Mouse (Mus musculus) midbrain, postnatal 0 days (tissue): ENCODE measurements around the gene Krtap9-3. TPM values are rescaled to one million over a fixed set of nuclear protein-coding genes. Genes with fewer than 3 reads are reported as not detected.
A peak's percentile ranks its signal among the peaks of the same experiment; 100 is the strongest.
"Not testable (repeated sequence)": the region's sequence is repeated elsewhere in the genome, so short reads cannot be mapped to it uniquely, and the experiment has no call there.

ENCODE experiments used
- ATAC-seq: fragments of 200-750 bp; cut with Nextera tagmentation; 2 replicates; pipeline ENCODE4 v1.8.0; 2017; ENCODE audit warnings: moderate number of reproducible peaks, mild to moderate bottlenecking, moderate TSS enrichment, moderate library complexity; ENCODE audit not compliant: low FRiP score
- DNase-seq: peaks from one replicate; pipeline ENCODE4 v3.0.0-alpha.2; 2015; ENCODE audit warnings: low spot score
- H3K27ac ChIP-seq: fragments of 300-500 bp; sonication (generic); 2 replicates; pipeline ENCODE4 v1.5.1; 2014; ENCODE audit warnings: low read depth, mild to moderate bottlenecking, low read length, mixed read lengths
- H3K27me3 ChIP-seq: fragments of 300-500 bp; sonication (generic); 2 replicates; pipeline ENCODE4 v1.6.1; 2014; ENCODE audit warnings: low read length, control low read depth, mixed read lengths; ENCODE audit not compliant: insufficient read depth
- H3K36me3 ChIP-seq: fragments of 300-500 bp; sonication (generic); 2 replicates; pipeline ENCODE4 v1.6.1; 2014; ENCODE audit warnings: low read length, control low read depth, mixed read lengths; ENCODE audit not compliant: insufficient read depth
- H3K4me1 ChIP-seq: fragments of 300-500 bp; sonication (generic); 2 replicates; pipeline ENCODE4 v1.6.1; 2014; ENCODE audit warnings: mild to moderate bottlenecking, control low read depth, antibody characterized with exemption, low read length, mixed read lengths; ENCODE audit not compliant: insufficient read depth
- H3K4me2 ChIP-seq: fragments of 300-500 bp; sonication (generic); 2 replicates; pipeline ENCODE4 v1.6.1; 2014; ENCODE audit warnings: low read depth, mild to moderate bottlenecking, low read length, mixed read lengths; ENCODE audit not compliant: poor library complexity, severe bottlenecking
- H3K4me3 ChIP-seq: fragments of 300-500 bp; sonication (generic); 2 replicates; pipeline ENCODE4 v1.5.1; 2014; ENCODE audit warnings: low read depth, mild to moderate bottlenecking, low read length, moderate library complexity
- H3K9ac ChIP-seq: fragments of 300-500 bp; sonication (generic); replicated peaks from 2 replicates; pipeline ENCODE4 v1.6.1; 2014; ENCODE audit warnings: mild to moderate bottlenecking, low read length, moderate library complexity, mixed read lengths; ENCODE audit not compliant: poor library complexity, severe bottlenecking
- H3K9me3 ChIP-seq: fragments of 300-500 bp; sonication (generic); 2 replicates; pipeline ENCODE4 v1.6.1; 2016; ENCODE audit warnings: low read length, control low read depth
- CTCF ChIP-seq: IDR thresholded peaks from 2 replicates; pipeline ENCODE4 v1.5.1; 2016; ENCODE audit warnings: antibody characterized with exemption, mild to moderate bottlenecking
- WGBS: fragments of 180-500 bp; shearing (Covaris S2); extraction: QIAGEN DNeasy Blood & Tissue Kit; methylation state at CpG from one replicate; pipeline ENCODE4 v1.1.7; 2014; 5-methylcytosine and 5-hydroxymethylcytosine counted together
- polyA plus RNA-seq: library from polyadenylated mRNA; unstranded; fragments of >200 nt; fragmentation: Nextera tagmentation; extraction: Ambion mirVana; gene quantifications from 2 replicates; pipeline ENCODE4 v1.2.1, GENCODE M21; 2015
- total RNA-seq: library from RNA; depleted of rRNA; stranded (reverse); fragments of >200 nt; gene quantifications from 2 replicates; pipeline ENCODE4 v1.2.3, GENCODE M21; 2014

Gene Krtap9-3
- total and polyA plus RNA-seq, 2 experiments from 2014 or later = not detected

DNA sequence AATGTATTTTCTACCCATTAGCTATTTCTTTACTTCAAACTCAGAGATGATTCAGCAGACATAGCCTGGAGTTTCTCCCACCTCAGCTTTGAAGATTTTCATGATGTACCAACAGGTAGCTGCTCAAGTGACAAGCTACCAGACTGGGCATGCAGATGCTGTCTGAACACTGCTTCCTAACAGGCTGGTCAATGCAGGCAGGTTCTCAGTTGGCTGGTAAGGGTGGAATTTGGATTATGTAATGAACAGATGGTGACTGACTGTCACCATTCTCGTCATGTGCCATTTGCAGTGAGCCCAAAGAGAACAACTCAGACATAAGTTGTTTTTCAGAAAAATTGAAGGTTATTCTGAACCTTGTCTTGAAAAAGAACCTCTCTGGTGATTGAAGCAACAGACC is 11.2 kb upstream of the Krtap9-3 start:
- ATAC-seq (no peak), DNase-seq (peak; percentile 5)
- no peak overlapping the region for H3K4me2 ChIP-seq
- no peaks in the 10 kb centered on the region for H3K27me3 ChIP-seq
- H3K9me3 ChIP-seq = no peaks in the 10 kb centered on the region
- H3K4me1 ChIP-seq = no peaks in the 10 kb centered on the region
- no peak overlapping the region for H3K27ac ChIP-seq
- WGBS = 78% methylated on average over 1 of the region's 1 CpGs
- TF ChIP-seq CTCF = no peak
- no peak overlapping the region for H3K4me3 ChIP-seq
- no peak overlapping the region for H3K9ac ChIP-seq
- H3K36me3 ChIP-seq = no peaks in the 10 kb centered on the region

DNA sequence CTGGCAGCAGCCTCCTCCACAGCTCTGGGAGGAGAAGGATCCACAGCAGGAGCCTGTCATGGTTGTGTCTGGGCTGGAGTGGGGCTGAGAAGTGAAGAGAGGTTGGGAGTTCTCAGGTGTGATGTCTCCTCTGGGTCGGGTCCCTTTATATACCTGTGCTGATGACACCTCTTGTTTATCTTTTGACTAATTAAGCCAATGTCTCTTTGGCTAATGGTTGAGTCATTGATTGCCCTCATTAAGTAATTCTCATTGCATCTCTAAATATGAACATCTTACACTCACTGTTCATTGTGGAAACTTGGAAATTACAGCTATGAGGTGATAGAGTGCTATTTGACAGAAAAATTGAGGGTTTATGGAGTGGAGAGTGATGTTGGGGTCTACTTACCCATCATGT is 5.3 kb upstream of the Krtap9-3 start, which contains the start of gene Gm11938:
TSS of gene Gm11938 (minus strand) at position 101 of the 400 bp plus-strand sequence.
- DNase-seq, H3K4me3 ChIP-seq, H3K36me3 ChIP-seq, H3K4me2 ChIP-seq, ATAC-seq, H3K9me3 ChIP-seq, H3K9ac ChIP-seq, H3K27ac ChIP-seq, H3K4me1 ChIP-seq, H3K27me3 ChIP-seq: not testable (repeated sequence)
- 86% methylated on average over 1 of the region's 1 CpGs for WGBS

DNA sequence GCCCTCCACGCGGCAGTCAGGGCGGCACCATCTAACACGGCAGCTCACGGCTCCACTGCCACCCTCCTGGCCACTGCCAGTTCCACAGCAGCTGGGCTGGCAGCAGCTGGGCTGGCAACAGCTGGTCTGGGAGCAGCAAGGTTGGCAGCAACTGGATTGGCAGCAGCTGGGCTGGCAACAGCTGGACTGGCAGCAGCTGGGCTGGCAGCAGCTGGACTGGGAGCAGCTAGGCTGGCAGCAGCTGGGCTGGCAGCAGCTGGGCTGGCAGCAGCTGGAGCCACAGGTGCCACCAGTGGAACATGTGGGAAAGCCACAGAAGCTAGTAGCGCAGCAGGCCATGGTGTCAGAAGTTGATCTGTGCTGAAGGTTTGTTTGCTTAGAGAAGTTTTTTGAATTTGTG is 6.9 kb downstream of the Krtap9-3 start, which contains the start of gene Krtap1-3:
TSS of gene Krtap1-3 (minus strand) at position 359 of the 400 bp plus-strand sequence.
- TF ChIP-seq CTCF = no peak

DNA sequence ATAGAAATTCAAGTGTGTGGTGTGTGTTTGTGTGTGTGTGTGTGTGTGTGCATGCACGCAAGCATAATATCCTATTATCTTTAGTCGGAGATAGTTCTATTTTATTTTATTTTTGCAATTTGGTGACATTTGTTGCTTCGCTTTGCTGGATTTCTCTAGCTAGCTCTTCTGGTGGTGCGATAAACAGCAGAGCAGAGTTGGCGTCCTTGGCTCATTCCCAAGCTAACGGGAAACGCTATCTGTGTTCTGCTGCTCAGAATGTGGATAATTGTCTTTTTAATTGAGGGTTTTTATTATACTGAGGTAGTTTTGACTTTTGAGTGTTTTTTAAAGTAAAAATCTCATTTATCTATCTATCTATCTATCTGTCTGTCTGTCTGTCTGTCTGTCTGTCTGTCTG is 12.8 kb downstream of the Krtap9-3 start:
- no peaks in the 10 kb centered on the region for H3K36me3 ChIP-seq
- WGBS = 89% methylated on average over 7 of the region's 7 CpGs
- H3K9ac ChIP-seq = no peak overlapping the region
- no peak overlapping the region for H3K4me3 ChIP-seq
- H3K9me3 ChIP-seq = no peaks in the 10 kb centered on the region
- no peak for ATAC-seq
- H3K4me1 ChIP-seq = no peaks in the 10 kb centered on the region
- no peak for TF ChIP-seq CTCF
- H3K27ac ChIP-seq = no peak overlapping the region
- H3K27me3 ChIP-seq = no peaks in the 10 kb centered on the region
- no peak for DNase-seq
- H3K4me2 ChIP-seq = no peak overlapping the region

More for the DNA sequence above, 6.9 kb downstream of the Krtap9-3 start, which contains the start of gene Krtap1-3:
- Histone ChIP-seq H3K4me2 (no peak within 1 kb of the TSS), H3K9me3 (no peaks in the 10 kb centered on the region), H3K27ac (no peak within 1 kb of the TSS), H3K27me3 (no peaks in the 10 kb centered on the region), H3K9ac (no peak within 1 kb of the TSS), H3K36me3 (no peaks in the 10 kb centered on the region), H3K4me1 (no peaks in the 10 kb centered on the region), H3K4me3 (no peak within 1 kb of the TSS)
- DNase-seq (no peak), ATAC-seq (no peak)
- 88% methylated on average over 6 of the region's 6 CpGs for WGBS

DNA sequence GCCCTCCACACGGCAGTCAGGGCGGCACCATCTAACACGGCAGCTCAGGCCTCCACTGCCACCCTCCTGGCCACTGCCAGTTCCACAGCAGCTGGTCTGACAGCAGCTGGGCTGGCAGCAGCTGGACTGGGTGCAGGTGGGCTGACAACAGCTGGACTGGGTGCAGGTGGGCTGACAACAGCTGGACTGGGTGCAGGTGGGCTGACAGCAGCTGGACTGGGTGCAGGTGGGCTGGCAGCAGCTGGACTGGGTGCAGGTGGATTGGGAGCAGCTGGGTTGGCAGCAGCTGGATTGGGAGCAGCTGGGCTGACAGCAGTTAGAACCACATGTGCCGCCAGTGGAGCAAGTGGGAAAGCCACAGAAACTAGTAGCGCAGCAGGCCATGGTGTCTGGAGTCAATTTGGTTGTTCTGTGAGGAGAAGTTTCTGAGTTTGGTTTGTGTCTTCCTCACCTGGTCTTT is 14.6 kb downstream of the Krtap9-3 start, which contains the start of gene Krtap1-4:
TSS of gene Krtap1-4 (minus strand) at position 410 of the 460 bp plus-strand sequence.
- no peak for DNase-seq

DNA sequence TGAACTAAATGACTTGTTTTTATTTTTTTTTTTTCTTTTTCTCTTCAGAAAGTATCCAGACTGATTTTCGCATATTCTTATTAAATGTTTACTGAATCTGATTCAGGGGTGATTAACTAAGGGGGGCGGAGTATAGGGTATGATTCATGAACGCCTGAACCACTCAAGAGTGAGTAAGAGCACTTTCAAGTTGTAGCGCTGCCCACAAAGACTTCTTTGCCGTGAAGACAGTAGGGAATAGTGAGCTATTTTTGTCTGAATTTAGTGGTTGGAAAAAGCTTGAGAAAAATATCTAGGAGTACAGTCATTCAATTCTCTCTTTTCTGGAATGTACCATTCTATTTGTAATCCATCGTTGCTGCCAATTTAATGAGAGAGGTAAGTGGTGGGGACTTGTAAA is 16.3 kb downstream of the Krtap9-3 start:
- no peak for TF ChIP-seq CTCF
- H3K27ac ChIP-seq = no peak overlapping the region
- no peaks in the 10 kb centered on the region for H3K27me3 ChIP-seq
- H3K36me3 ChIP-seq = no peaks in the 10 kb centered on the region
- DNase-seq (no peak), ATAC-seq (no peak)
- H3K4me3 ChIP-seq = no peak overlapping the region
- H3K4me2 ChIP-seq = no peak overlapping the region
- no peak overlapping the region for H3K9ac ChIP-seq
- 84% methylated on average over 6 of the region's 6 CpGs for WGBS
- no peaks in the 10 kb centered on the region for H3K4me1 ChIP-seq
- H3K9me3 ChIP-seq = no peaks in the 10 kb centered on the region

More for the DNA sequence above, 14.6 kb downstream of the Krtap9-3 start, which contains the start of gene Krtap1-4:
- Histone ChIP-seq H3K4me1 (no peaks in the 10 kb centered on the region), H3K36me3 (no peaks in the 10 kb centered on the region), H3K9ac (no peak within 1 kb of the TSS), H3K4me3 (no peak within 1 kb of the TSS), H3K9me3 (no peaks in the 10 kb centered on the region), H3K4me2 (no peak within 1 kb of the TSS), H3K27me3 (no peaks in the 10 kb centered on the region), H3K27ac (no peak within 1 kb of the TSS)
- no peak for TF ChIP-seq CTCF
- 84% methylated on average over 5 of the region's 5 CpGs for WGBS
- ATAC-seq = no peak
